Mouse (Mus musculus): ENCODE results near the gene Acad8. TPM values are rescaled to one million over a fixed set of nuclear protein-coding genes. Genes with fewer than 3 reads are reported as not detected.

Gene Acad8
- polyA plus RNA-seq, 1 experiment: 21.5 TPM

- Histone ChIP-seq H3K4me1 (replicated peaks; ENCODE audit: control insufficient read depth, insufficient read depth, low read length) (peaks cover 14% of the 10 kb centered on the region), H3K36me3 (ENCODE audit: control insufficient read depth, insufficient read depth, low read length) (0 out of 2 replicates have a peak, but pooled peaks cover 1% of the 10 kb centered on the region), H3K27me3 (ENCODE audit: control insufficient read depth, insufficient read depth, low read length) (no peaks in the 10 kb centered on the region), H3K27ac (ENCODE audit: control insufficient read depth, insufficient read depth, low read length) (no peak overlapping the region), H3K4me3 (ENCODE audit: control insufficient read depth, insufficient read depth, low read length) (no peak overlapping the region)
- TF ChIP-seq POLR2A (IDR thresholded peaks at IDR 0.05; ENCODE audit: control insufficient read depth, extremely low read depth, insufficient read depth, low read length, poor library complexity): no peak
- TF ChIP-seq CTCF (IDR thresholded peaks at IDR 0.05; ENCODE audit: borderline replicate concordance, control insufficient read depth, extremely low read depth, insufficient read depth, low read length, poor library complexity): no peak
- no peak for DNase-seq
- WGBS: 2% methylated on average over 1 of the region's 1 CpGs
These were observed 27.3 kb upstream of the Acad8 start for GRCm38 (mm10) chr9:27026708-27027107.

GRCm38 (mm10) chr9:27023681-27024080, 24.3 kb upstream of the Acad8 start:
- H3K4me3 ChIP-seq (ENCODE audit: control insufficient read depth, insufficient read depth, low read length): no peak overlapping the region

GRCm38 (mm10) chr9:27018961-27019360, 19.6 kb upstream of the Acad8 start:
- H3K27ac ChIP-seq (ENCODE audit: control insufficient read depth, insufficient read depth, low read length): no peak overlapping the region
- 98% methylated on average over 10 of the region's 10 CpGs for WGBS

More at GRCm38 (mm10) chr9:27023681-27024080, 24.3 kb upstream of the Acad8 start:
- peak overlapping the region; percentile 27; the same call in 1 of the 2 replicates for H3K27ac ChIP-seq (ENCODE audit: control insufficient read depth, insufficient read depth, low read length)
- 12% methylated on average over 4 of the region's 4 CpGs for WGBS
- DNase-seq: no peak
- peaks cover 14% of the 10 kb centered on the region for H3K4me1 ChIP-seq (replicated peaks; ENCODE audit: control insufficient read depth, insufficient read depth, low read length)
- H3K27me3 ChIP-seq (ENCODE audit: control insufficient read depth, insufficient read depth, low read length): no peaks in the 10 kb centered on the region
- peaks cover 11% of the 10 kb centered on the region; the same call in 1 of the 2 replicates for H3K36me3 ChIP-seq (ENCODE audit: control insufficient read depth, insufficient read depth, low read length)
- TF ChIP-seq CTCF (IDR thresholded peaks at IDR 0.05; ENCODE audit: borderline replicate concordance, control insufficient read depth, extremely low read depth, insufficient read depth, low read length, poor library complexity): no peak
- no peak for TF ChIP-seq POLR2A (IDR thresholded peaks at IDR 0.05; ENCODE audit: control insufficient read depth, extremely low read depth, insufficient read depth, low read length, poor library complexity)

GRCm38 (mm10) chr9:27011572-27011971, 12.2 kb upstream of the Acad8 start:
- DNase-seq: no peak
- WGBS: 97% methylated on average over 4 of the region's 4 CpGs
- no peaks in the 10 kb centered on the region for H3K4me1 ChIP-seq (replicated peaks; ENCODE audit: control insufficient read depth, insufficient read depth, low read length)
- no peak for TF ChIP-seq CTCF (IDR thresholded peaks at IDR 0.05; ENCODE audit: borderline replicate concordance, control insufficient read depth, extremely low read depth, insufficient read depth, low read length, poor library complexity)
- no peak for TF ChIP-seq POLR2A (IDR thresholded peaks at IDR 0.05; ENCODE audit: control insufficient read depth, extremely low read depth, insufficient read depth, low read length, poor library complexity)
- H3K27me3 ChIP-seq (ENCODE audit: control insufficient read depth, insufficient read depth, low read length): no peaks in the 10 kb centered on the region
- no peak overlapping the region for H3K4me3 ChIP-seq (ENCODE audit: control insufficient read depth, insufficient read depth, low read length)
- no peak overlapping the region for H3K27ac ChIP-seq (ENCODE audit: control insufficient read depth, insufficient read depth, low read length)
- H3K36me3 ChIP-seq (ENCODE audit: control insufficient read depth, insufficient read depth, low read length): peaks cover 79% of the 10 kb centered on the region

More at GRCm38 (mm10) chr9:27018961-27019360, 19.6 kb upstream of the Acad8 start:
- peaks cover 39% of the 10 kb centered on the region for H3K36me3 ChIP-seq (ENCODE audit: control insufficient read depth, insufficient read depth, low read length)
- peaks cover 3% of the 10 kb centered on the region for H3K4me1 ChIP-seq (replicated peaks; ENCODE audit: control insufficient read depth, insufficient read depth, low read length)
- no peak for TF ChIP-seq POLR2A (IDR thresholded peaks at IDR 0.05; ENCODE audit: control insufficient read depth, extremely low read depth, insufficient read depth, low read length, poor library complexity)
- TF ChIP-seq CTCF (IDR thresholded peaks at IDR 0.05; ENCODE audit: borderline replicate concordance, control insufficient read depth, extremely low read depth, insufficient read depth, low read length, poor library complexity): no peak
- no peak for DNase-seq
- no peaks in the 10 kb centered on the region for H3K27me3 ChIP-seq (ENCODE audit: control insufficient read depth, insufficient read depth, low read length)
- no peak overlapping the region for H3K4me3 ChIP-seq (ENCODE audit: control insufficient read depth, insufficient read depth, low read length)

- TF ChIP-seq POLR2A (IDR thresholded peaks at IDR 0.05; ENCODE audit: control insufficient read depth, extremely low read depth, insufficient read depth, low read length, poor library complexity): no peak
- no peak for TF ChIP-seq CTCF (IDR thresholded peaks at IDR 0.05; ENCODE audit: borderline replicate concordance, control insufficient read depth, extremely low read depth, insufficient read depth, low read length, poor library complexity)
- no peak for DNase-seq
- Histone ChIP-seq H3K36me3 (ENCODE audit: control insufficient read depth, insufficient read depth, low read length) (peaks cover 87% of the 10 kb centered on the region), H3K4me3 (ENCODE audit: control insufficient read depth, insufficient read depth, low read length) (no peak overlapping the region), H3K27ac (ENCODE audit: control insufficient read depth, insufficient read depth, low read length) (no peak overlapping the region), H3K27me3 (ENCODE audit: control insufficient read depth, insufficient read depth, low read length) (no peaks in the 10 kb centered on the region), H3K4me1 (replicated peaks; ENCODE audit: control insufficient read depth, insufficient read depth, low read length) (no peaks in the 10 kb centered on the region)
- 90% methylated on average over 5 of the region's 5 CpGs for WGBS
These were observed 9.9 kb upstream of the Acad8 start for GRCm38 (mm10) chr9:27009231-27009630.

GRCm38 (mm10) chr9:27006866-27007265, 7.5 kb upstream of the Acad8 start:
- no peak for DNase-seq
- Histone ChIP-seq H3K4me1 (replicated peaks; ENCODE audit: control insufficient read depth, insufficient read depth, low read length) (no peaks in the 10 kb centered on the region), H3K27ac (ENCODE audit: control insufficient read depth, insufficient read depth, low read length) (no peak overlapping the region), H3K4me3 (ENCODE audit: control insufficient read depth, insufficient read depth, low read length) (no peak overlapping the region), H3K36me3 (ENCODE audit: control insufficient read depth, insufficient read depth, low read length) (peaks cover 76% of the 10 kb centered on the region), H3K27me3 (ENCODE audit: control insufficient read depth, insufficient read depth, low read length) (no peaks in the 10 kb centered on the region)
- WGBS: 96% methylated on average over 5 of the region's 5 CpGs
- TF ChIP-seq POLR2A (IDR thresholded peaks at IDR 0.05; ENCODE audit: control insufficient read depth, extremely low read depth, insufficient read depth, low read length, poor library complexity): no peak
- no peak for TF ChIP-seq CTCF (IDR thresholded peaks at IDR 0.05; ENCODE audit: borderline replicate concordance, control insufficient read depth, extremely low read depth, insufficient read depth, low read length, poor library complexity)

- H3K27ac ChIP-seq (ENCODE audit: control insufficient read depth, insufficient read depth, low read length): no peak overlapping the region
- no peaks in the 10 kb centered on the region for H3K4me1 ChIP-seq (replicated peaks; ENCODE audit: control insufficient read depth, insufficient read depth, low read length)
- no peak for DNase-seq
- TF ChIP-seq CTCF (IDR thresholded peaks at IDR 0.05; ENCODE audit: borderline replicate concordance, control insufficient read depth, extremely low read depth, insufficient read depth, low read length, poor library complexity): no peak
- no peak for TF ChIP-seq POLR2A (IDR thresholded peaks at IDR 0.05; ENCODE audit: control insufficient read depth, extremely low read depth, insufficient read depth, low read length, poor library complexity)
- no peaks in the 10 kb centered on the region for H3K27me3 ChIP-seq (ENCODE audit: control insufficient read depth, insufficient read depth, low read length)
- peaks cover 67% of the 10 kb centered on the region for H3K36me3 ChIP-seq (ENCODE audit: control insufficient read depth, insufficient read depth, low read length)
- 97% methylated on average over 1 of the region's 1 CpGs for WGBS
- no peak overlapping the region for H3K4me3 ChIP-seq (ENCODE audit: control insufficient read depth, insufficient read depth, low read length)
These were observed 6.6 kb upstream of the Acad8 start for GRCm38 (mm10) chr9:27005933-27006332.

Measured in thymus, adult 2 months (tissue).